Mouse (Mus musculus): ENCODE measurements at regions not wholly inside any gene's neighbourhood (a gene's known extent, or its start where the extent isn't known, plus 50 kb on each side); places are given as distances from the start of the nearest gene placed in this dataset.
"Not testable (repeated sequence)": the region's sequence is repeated elsewhere in the genome, so short reads cannot be mapped to it uniquely, and the experiment has no call there.

DNA sequence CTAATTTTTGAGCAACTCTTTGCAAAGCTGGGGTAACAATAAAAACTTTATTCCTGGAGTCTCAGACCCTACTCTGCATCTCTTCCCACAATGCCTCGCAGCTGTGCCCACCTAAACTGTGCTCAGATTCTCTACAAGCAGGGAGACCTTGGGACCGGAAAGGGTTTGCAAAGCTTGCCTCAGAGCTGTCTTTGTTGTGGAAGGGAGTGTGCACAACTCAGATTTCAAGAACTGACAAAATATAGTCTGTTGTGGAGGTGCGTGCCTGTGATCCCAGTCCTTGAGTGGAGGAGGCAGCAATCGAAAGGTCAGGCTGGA, 530.2 kb downstream of the Pdcd6ip start:
- no peak for DNase-seq (ENCODE audit: low read depth, low spot score)

DNA sequence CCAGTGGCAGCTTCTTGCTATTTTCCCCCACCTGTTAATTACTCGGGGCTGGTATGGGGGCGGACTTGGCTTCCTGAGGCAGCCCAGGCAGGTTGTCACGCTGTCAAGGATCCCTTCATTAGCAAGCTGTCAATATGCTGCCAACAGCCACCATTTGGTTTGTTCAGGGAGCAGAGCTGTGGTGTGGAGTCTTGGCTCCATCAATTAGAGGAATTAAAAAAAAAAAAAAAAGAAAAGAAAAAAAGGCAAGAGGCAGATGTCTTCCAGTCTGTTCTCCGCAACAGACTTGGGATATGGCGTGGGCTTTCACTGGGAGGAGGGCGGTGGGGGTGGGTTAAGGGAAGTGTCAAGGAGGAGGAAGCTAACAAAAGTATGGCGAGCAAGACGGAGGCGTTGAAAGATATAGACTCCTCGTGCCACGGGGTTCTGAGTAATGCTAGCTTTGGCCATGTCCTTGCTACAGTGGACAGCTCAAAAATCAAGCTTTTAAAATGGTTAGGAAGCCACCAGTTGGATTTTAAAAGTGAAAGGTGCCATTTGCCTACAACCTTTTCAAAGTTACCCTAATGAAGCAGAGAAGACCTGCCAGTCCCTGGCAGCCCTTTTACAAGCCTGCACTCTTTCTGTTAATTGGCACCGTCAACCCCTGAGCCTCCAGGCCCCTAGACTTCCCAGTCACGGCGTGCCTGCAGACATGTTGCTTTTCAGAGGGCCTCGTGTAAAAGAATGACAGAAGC, 530.7 kb downstream of the Pdcd6ip start:
- no peak for DNase-seq (ENCODE audit: low read depth, low spot score)

DNA sequence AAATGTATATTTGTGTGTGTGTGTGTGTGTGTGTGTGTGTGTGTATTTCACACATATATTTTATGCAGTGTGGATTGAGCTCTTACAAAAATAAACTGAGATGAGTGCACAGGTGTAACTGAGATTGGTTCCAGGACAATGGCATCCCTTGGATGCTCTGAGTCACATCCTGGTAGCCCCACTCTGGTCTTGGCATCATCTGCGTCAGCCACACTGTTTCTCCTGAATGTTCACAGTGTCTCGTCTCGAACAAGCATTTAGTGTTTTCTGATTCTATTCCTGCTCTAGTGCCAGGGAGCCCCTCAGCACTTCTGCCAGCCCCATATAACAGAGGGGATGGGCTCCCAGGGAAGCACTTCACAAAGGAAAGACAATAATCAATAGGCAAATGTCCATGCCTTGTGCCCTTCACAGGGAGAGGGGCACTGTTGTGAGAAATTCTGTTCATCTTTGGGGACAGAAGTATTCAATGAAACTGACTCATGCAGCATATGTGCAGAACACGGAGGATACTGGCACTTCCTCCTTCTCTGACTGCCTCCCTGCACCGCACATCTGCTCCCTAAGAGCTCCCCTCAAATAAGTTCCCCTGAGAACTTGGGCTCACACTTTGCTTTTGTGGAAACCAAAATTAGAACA, 536.2 kb downstream of the Pdcd6ip start:
- DNase-seq (ENCODE audit: low read depth, low spot score): no peak

DNA sequence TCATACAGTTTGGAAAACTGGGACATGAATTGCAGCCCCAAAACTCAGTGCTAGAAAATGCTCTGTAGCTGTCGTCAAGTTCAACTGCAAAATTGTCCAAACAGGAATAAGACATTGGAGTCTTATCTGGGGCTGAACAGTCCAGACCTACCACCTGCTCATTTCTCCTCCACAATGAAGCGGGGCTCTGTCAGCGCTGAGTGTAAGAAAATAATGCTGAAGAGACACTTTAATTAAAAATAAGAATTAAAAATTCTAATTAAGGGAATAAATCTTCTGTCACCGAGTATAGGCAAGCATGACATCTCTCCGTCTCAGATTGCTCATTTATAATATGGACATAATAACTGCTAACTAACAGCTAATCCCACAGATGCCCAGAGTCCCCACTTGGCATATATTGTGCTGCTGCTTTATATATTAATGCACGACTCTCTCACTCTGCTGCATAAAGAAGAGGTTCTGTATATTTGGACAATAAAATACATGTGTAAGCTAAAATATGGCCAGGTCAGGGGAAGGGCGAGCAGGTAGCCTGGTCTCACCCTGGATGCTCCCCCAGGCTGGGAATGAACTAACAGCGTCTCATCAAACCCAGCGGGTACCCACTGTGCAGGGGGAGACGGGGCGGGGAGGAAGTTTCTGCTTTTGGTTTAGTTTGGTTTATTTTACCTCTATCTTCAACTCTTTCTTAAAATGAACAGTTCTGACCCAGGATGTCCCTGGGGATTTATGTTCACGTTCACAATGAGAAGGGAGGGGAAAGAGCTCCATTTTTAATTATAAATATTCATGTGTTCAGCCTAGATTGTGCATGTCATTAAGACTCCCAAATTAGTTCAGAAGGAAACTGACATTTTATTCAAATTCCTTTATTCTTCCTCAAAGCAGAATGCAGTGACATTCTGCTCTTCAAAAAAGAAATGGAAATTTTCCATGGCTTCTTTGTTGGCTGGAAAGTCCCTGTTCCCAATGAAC, 544.9 kb downstream of the Pdcd6ip start:
- no peak for DNase-seq (ENCODE audit: low read depth, low spot score)

DNA sequence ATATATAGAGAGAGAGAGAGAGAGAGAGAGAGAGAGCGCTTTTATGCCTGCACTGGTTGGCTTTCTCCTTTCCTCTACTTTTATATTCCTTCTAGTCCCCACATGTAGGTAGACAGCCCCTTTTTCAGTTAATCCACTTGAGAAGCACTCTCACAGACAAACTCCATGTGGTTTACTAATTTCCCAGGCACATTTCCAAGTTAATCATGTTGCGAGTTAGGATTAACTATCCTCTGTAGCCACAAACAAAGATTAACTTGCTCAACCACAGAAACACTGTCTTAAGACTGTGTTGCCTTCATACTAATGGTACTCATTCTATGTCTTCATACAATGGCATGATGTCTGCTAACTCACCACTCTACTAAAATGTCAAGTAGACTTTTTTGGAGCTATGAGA, 548.0 kb downstream of the Pdcd6ip start:
- no peak for DNase-seq (ENCODE audit: low read depth, low spot score)

DNA sequence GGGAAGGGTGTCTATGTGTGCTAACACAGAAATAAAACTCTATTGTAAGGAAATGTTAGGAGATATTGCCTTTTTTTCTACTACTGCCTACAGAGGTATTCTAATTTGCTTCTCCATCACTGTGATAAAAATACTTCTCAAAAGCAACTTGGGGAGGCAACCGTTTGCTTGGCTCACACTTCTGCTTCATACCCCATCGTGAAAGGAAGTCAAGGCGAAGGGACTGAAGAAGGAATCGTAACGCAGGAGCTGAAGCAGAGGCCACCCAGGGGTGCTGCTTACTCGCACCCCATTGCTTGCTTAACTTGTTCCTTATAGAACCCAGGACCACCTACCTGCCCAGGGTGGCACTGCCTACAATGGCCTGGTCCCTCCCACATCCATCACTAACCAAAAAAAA, 550.0 kb downstream of the Pdcd6ip start:
- no peak for DNase-seq (ENCODE audit: low read depth, low spot score)

DNA sequence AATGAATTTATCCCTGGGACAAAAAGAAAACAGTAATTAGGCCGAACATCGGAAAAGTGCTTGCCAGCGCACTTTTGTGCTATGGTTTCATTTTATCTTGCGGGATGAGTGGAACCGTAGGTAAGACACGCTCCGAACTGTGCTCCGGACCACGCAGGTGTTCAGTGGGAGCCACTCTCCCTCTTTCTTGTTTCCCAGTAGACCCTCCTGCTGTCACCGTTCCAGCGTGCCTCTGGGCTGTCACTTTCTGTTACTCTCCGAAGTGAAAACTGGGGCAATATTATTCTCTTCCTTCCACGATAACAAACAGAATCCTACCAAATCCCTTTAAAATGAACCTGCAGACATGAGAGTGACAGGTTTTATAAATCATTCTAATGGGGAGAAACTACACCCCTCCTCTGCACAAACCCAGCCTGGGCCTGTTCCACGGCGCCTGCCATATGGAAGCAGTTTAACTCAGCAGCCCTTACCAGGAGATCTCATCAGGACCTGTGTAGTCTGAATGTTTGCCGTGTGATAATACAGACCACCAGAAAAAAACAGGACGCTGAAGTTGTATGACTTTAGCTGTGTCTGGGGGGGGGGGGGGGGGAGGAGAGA, 550.5 kb downstream of the Pdcd6ip start:
- no peak for DNase-seq (ENCODE audit: low read depth, low spot score)

DNA sequence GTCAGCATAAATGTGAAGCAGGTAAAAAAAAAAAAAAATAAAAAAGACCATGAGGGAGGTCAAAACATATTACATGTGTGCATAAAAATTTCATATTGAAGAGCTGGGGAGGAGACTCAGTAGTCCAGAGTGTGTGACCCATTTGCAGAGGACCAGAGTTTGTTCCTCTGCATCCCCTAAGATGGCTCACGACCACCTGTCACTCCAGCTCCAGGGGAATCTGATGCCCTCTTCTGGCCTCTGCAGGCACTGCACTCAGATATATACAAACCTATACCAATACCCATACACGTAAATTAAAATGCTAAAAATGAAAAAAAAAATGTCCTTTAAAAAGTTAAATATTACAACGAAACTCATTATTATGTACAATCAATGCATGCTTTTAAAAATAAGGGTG, 551.4 kb downstream of the Pdcd6ip start:
- no peak for DNase-seq (ENCODE audit: low read depth, low spot score)

DNA sequence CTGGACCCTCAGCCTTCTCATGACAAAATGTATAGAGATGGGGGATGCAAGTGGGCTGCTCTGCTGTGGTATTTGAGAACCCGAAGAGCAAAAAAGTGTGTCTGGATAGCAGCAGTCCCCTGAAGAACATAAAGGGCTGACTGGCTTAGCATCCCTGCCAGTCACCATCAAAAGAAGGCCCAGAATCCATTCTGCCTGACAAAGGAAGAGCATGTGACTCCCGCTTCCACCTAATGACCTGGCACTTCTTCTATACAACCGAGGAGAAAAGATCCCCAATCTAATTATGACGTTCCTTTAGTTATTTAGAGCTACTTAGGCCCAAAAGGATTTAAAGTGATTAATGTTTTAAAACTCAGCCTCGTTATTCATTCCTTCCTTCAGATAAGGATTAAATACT, 559.0 kb downstream of the Pdcd6ip start:
- no peak for DNase-seq (ENCODE audit: low read depth, low spot score)

DNA sequence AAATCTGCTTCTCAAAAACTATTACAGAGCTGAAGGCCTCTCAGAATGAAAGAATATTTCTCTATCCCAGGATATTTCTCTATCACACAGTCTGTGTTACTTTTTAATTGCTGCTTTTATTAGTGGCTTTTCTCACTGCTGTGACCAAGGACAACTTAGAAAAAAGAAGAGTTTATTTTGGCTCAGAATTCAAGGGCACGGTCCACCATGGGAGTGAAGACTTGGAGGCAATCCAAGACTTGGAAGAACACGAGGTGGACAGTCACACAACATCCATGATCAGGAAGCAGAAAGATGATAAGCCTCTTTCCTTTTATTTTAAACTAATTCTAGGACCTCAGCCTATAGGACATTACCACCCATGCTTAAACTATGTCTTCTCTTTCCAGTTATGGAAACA, 561.5 kb downstream of the Pdcd6ip start:
- DNase-seq (ENCODE audit: low read depth, low spot score): no peak

DNA sequence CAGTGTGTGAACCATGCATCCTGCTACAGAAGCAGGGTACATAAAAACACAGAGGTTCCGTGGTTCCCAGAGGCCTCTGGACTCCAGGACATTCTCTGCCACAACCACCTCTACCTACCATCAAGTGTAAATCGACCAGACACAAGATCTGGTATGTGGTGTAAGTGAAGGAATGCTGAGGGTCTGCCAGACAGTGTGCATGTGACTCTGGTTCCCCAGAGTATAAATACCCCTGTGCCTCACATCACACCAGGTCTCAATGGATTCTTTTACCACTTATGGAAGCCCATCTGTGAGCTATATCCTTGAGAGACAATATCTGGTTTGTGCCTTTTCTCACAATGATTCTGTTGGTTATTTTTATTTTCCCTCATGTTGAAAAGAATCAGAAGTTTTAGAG, 563.0 kb downstream of the Pdcd6ip start:
- no peak for DNase-seq (ENCODE audit: low read depth, low spot score)

DNA sequence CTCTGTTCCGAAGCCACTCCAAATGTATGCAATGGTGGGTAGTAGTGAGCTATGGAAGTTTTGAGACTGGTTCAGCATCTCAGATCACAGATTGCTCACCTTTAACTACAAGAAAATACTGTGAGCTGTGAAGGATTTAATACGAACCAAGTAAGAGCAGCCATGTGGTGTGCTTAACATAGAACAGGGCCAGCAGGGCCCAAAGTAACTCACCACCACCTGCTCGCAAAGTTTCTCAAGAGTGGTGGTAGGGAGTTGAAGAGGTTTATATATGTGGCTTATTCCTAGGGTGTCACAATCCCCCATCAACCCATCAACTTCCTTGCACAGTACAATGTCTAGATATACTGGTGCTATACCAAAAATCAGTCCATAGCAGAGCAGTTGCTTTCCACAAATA, 573.4 kb downstream of the Pdcd6ip start:
- no peak for DNase-seq (ENCODE audit: low read depth, low spot score)

DNA sequence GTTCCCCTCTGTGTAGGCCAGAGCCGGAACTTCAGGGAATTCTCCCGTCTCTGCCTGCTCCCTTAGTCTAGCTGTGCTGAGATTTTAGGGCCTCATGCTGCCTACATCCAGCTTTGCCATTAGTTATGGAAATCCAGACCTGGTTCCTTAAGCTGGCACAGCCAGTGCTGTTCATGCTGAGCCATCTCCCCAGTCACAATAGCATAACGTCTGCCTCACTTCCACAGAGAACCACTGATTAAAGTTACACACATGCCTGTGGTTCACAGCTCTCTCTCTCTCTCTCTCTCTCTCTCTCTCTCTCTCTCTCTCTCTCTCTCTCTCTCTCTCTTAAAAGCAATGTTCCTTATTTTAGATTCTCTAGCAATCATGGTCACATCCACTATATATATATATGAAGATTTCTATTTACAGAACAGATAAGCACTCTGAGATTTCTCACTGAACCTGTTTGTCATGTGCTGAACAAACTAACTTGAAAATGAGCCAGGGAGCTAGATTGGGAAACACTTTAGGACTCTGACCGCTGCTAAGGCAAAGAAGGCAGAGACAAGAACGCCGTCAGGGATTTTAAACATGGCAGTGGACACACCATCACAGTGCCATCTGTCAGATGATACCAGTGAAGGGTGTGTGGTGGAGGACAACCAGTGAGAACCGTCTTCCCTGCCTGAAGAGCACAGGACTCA, 584.9 kb downstream of the Pdcd6ip start:
- DNase-seq (ENCODE audit: low read depth, low spot score): no peak

DNA sequence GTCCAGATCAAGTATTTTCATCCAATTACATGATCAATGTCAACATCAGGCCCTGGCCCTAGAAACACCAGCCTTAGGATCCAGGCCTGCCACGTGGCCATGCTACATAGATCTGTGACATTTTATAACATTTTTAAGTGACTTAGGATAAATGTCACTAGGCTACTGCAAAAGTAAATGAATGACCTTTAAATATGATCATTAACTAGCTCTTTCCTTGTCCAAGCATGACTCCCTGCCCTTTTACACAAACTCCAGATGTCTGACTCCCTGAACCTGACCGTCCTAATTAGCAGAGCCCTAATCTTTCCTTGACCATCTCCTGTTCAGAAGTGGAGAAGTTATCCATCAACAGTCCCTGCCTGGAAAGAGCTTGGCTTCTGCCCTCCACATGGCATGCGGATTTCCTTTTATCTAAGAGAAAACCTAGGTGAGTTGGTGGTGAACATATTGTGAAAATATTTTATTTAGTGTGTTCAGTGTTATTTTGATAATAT, 585.8 kb downstream of the Pdcd6ip start:
- DNase-seq (ENCODE audit: low read depth, low spot score): no peak

DNA sequence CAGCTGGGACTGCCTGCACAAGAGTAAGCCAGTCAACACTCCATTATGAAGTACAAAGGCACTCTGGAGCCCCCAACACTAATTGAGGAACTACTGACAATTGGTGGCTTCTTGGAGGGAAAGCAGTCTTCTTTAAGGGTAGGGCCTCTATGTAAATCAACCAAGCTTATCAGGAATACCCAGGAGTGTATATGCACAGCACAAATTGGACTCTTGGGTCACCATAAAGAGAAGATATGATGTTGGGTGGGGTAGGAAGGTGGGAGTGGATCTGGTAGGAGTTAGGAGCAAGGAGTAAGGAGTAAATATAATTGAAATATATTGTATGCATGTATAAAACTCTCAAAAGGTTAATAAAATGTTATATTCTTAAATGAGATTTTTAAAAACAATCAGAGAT, 587.7 kb downstream of the Pdcd6ip start:
- no peak for DNase-seq (ENCODE audit: low read depth, low spot score)

DNA sequence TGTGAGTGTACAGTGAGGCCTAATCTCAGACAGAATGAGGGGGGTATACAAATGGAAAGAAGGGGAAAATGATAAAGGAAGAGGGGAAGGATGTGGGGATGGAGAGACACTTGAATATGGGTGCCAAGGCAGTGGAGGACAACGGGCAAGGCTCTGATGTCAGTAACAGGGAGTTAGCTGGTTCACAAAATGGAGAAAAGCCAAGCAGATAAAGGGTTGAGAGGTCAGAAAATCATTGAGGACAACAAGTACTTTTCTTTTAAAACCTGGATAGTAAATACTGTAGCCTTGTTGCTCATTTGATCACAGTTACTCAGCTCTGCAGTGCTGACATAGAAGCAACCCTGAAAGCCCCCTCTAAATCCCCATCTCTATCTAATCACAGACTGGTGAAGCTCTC, 588.3 kb downstream of the Pdcd6ip start:
- DNase-seq (ENCODE audit: low read depth, low spot score): no peak

DNA sequence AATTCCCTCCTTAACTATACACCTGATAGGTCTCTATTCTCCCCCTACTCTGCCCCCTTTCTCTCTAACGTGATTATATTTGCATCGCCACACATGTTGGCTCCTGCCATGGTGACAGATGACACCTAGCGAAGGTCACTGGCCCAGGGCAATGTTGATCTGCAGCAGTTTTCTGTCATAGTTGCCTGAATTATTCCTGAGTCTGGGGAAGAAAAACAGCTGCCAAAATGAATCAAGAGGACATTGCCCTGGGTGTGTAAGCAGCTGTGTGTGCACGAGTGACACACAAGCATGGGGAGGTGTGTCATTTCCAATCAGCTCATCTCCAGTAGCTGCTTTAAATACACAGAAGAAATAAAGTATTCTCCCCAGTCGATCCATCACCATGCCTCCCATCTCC, 592.5 kb downstream of the Pdcd6ip start:
- no peak for DNase-seq (ENCODE audit: low read depth, low spot score)

DNA sequence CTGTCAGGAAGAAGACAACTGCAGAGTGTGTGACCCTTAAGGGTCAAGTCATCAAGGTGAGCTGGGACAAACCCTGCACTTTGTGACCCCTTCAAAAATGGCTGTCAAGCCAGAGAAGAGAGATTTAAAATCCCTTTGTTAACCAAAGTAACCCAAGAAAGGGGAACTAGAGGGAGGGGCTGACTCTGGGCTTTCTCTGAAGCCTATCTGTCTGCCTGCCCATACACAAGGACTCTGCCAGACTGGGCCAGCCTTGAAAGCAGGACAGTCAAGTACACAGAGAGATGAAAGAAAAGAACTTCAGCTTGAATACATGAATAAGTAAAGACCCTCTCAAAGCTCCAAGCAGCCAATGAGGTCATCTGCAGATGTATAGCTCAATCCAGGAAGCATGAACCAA, 595.3 kb downstream of the Pdcd6ip start:
- no peak for DNase-seq (ENCODE audit: low read depth, low spot score)

DNA sequence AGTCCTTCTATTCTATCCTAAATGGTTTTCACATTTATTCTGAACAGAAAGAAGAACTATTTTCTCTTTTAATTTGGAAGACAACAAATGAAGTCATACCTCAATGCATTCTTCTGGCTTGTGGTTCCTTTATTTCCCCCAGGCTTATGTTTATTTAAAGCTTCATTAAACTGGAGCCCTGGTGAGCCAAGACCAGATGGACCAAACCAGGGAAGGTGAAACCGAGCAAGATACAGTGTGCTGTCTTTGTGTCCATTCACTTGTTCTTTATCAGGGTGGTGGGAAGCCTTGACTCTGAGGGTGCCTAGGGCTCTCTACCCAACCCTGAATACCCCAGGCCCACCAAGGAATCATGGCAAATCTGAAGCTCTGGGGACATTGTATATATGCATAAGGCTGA, 606.3 kb downstream of the Pdcd6ip start:
- no peak for DNase-seq (ENCODE audit: low read depth, low spot score)

DNA sequence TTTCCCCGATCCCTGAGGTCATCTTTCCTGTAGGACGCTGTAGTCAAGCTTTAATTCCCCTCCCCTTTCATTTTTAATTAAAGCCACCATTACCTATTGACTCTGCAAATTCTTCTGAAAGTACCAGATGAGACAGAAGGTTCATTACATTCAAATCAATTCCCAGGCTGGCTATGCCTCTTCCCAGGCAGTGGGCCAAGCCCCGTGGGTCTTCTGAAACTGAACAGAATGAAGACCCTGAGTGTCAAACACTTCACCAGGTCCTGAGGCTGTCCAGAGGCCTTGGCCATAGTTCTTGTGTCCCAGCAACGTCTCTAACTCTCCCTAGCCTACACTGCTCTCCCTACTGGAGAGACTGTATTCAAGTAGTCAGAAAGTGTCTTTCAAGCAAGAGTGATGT, 607.4 kb downstream of the Pdcd6ip start:
- no peak for DNase-seq (ENCODE audit: low read depth, low spot score)

DNA sequence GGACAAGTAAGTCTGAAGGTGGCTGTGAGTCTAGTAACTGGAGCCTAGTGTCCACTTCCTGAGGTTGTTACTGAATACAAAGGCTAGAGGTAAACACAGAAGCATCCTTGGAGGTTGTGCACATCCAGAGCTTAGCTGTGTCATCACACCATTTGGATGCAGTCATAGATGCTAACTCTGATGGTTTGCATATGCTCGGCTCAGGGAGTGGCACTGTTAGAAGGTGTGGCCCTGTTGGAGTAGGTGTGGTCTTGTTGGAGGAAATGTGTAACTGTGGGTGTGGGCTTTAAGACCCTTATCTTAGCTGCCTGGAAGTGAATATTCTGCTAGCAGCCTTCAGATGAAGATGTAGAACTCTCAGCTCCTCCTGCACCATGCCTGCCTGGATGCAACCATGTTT, 612.6 kb downstream of the Pdcd6ip start:
- DNase-seq (ENCODE audit: low read depth, low spot score): not testable (repeated sequence)

Data from WW6 (cell line).